Comparison of ENCODE assay signal across 18 mouse cellular contexts in genomic region chr13:16281777-16282176, GRCm38 (mm10).
A peak's percentile ranks its signal among the peaks of the same experiment; 100 is the strongest.
DNase-seq lines count a peak whose midpoint lies in the region; ATAC-seq and TF ChIP-seq lines count a peak whose summit lies in the region.
"Had no signal": no experiment of that assay in that cellular context is flagged by ENCODE, and none has a peak within 500 bp of the region (broad histone marks: within the 10 kb centered on the region; RNA-seq: fewer than 3 reads in every experiment).

No protein-coding gene starts in this region.

- H3K36me3 ChIP-seq in heart, embryonic 14.5 days (ENCODE audit: control insufficient read depth, insufficient read depth, low read length) = no peaks in the 10 kb centered on the region
- H3K36me3 ChIP-seq in liver, embryonic 14.5 days (replicated peaks; ENCODE audit: control insufficient read depth, insufficient read depth, low read depth) = no peaks in the 10 kb centered on the region
- H3K36me3 ChIP-seq: embryonic facial prominence, embryonic 15.5 days; forebrain, embryonic 12.5 days; hindbrain, embryonic 12.5 days; limb, embryonic 13.5 days; midbrain, embryonic 15.5 days had no signal

- H3K9ac ChIP-seq in heart, embryonic 14.5 days (ENCODE audit: low read length) = no peak overlapping the region
- no peak overlapping the region for H3K9ac ChIP-seq in liver, embryonic 14.5 days (replicated peaks)
- H3K9ac ChIP-seq: embryonic facial prominence, embryonic 15.5 days; forebrain, embryonic 12.5 days; hindbrain, embryonic 12.5 days; limb, embryonic 13.5 days; midbrain, embryonic 15.5 days had no signal

- DNase-seq in heart, postnatal 4 days = no peak
- peak; percentile 21 for DNase-seq in ovary, adult 18-20 months (ENCODE audit: low spot score)
- no peak for DNase-seq in ovary, postnatal 14 days (ENCODE audit: low spot score)
- peak in 1 of 3 experiments; percentile 17 for DNase-seq in liver, embryonic 14.5 days (ENCODE audit: low read depth in 3 of 3, low spot score in 3 of 3)
- DNase-seq in cerebellum, adult 9-11 months = no peak
- DNase-seq in right cerebral cortex, adult 18-20 months = no peak
- DNase-seq: cerebellum, adult 18-20 months; gastrocnemius, postnatal 36 days; kidney, adult 11 months; kidney, postnatal 10 days; right cerebral cortex, postnatal 25 days; thymus, adult 2 months had no signal

- no peaks in the 10 kb centered on the region for H3K9me3 ChIP-seq in heart, embryonic 14.5 days (ENCODE audit: control insufficient read depth, low read length)
- no peaks in the 10 kb centered on the region for H3K9me3 ChIP-seq in liver, embryonic 14.5 days (ENCODE audit: control insufficient read depth, low read length)
- H3K9me3 ChIP-seq: embryonic facial prominence, embryonic 15.5 days; forebrain, embryonic 12.5 days; hindbrain, embryonic 12.5 days; limb, embryonic 13.5 days; midbrain, embryonic 15.5 days had no signal

- no peak overlapping the region for H3K4me3 ChIP-seq in heart, embryonic 14.5 days (ENCODE audit: control insufficient read depth in 1 of 2, insufficient read depth in 1 of 2, low read depth in 1 of 2, low read length in 2 of 2)
- no peak overlapping the region for H3K4me3 ChIP-seq in liver, embryonic 14.5 days (ENCODE audit: insufficient read depth in 1 of 2, low read depth in 2 of 2, low read length in 2 of 2)
- H3K4me3 ChIP-seq: embryonic facial prominence, embryonic 15.5 days; forebrain, embryonic 12.5 days; hindbrain, embryonic 12.5 days; limb, embryonic 13.5 days; midbrain, embryonic 15.5 days had no signal

- no peak for ATAC-seq in heart, embryonic 14.5 days (ENCODE audit: insufficient number of reproducible peaks, insufficient read depth, low FRiP score, low read depth)
- ATAC-seq in liver, embryonic 14.5 days (ENCODE audit: insufficient read depth) = peak; percentile 75; the same call in 1 of the 2 replicates
- ATAC-seq: midbrain, embryonic 15.5 days had no signal

- no peak for TF ChIP-seq CTCF in liver, embryonic 14.5 days (IDR thresholded peaks at IDR 0.05; ENCODE audit: low read depth)

- H3K27me3 ChIP-seq in heart, embryonic 14.5 days (ENCODE audit: control insufficient read depth, insufficient read depth, low read length) = no peaks in the 10 kb centered on the region
- no peaks in the 10 kb centered on the region for H3K27me3 ChIP-seq in liver, embryonic 14.5 days (ENCODE audit: control insufficient read depth, insufficient read depth, low read length)
- H3K27me3 ChIP-seq: embryonic facial prominence, embryonic 15.5 days; forebrain, embryonic 12.5 days; hindbrain, embryonic 12.5 days; limb, embryonic 13.5 days; midbrain, embryonic 15.5 days had no signal

- peaks cover 2 to 22% of the 10 kb centered on the region in 2 experiments; a peak in 3 of 4 replicates for H3K4me1 ChIP-seq in heart, embryonic 14.5 days (ENCODE audit: control insufficient read depth in 2 of 2, insufficient read depth in 2 of 2, low read length in 2 of 2)
- H3K4me1 ChIP-seq in liver, embryonic 14.5 days (replicated peaks; ENCODE audit: control insufficient read depth in 2 of 2, insufficient read depth in 2 of 2, low read length in 1 of 2) = peaks cover 0 to 10% of the 10 kb centered on the region in 2 experiments; a peak in 2 of 4 replicates
- H3K4me1 ChIP-seq: embryonic facial prominence, embryonic 15.5 days; forebrain, embryonic 12.5 days; hindbrain, embryonic 12.5 days; limb, embryonic 13.5 days; midbrain, embryonic 15.5 days had no signal

- TF ChIP-seq EP300 in liver, embryonic 14.5 days (IDR thresholded peaks at IDR 0.05; ENCODE audit: low read depth) = no peak

- no peak overlapping the region for H3K4me2 ChIP-seq in heart, embryonic 14.5 days (ENCODE audit: low read length)
- no peak overlapping the region for H3K4me2 ChIP-seq in liver, embryonic 14.5 days (ENCODE audit: low read depth)
- H3K4me2 ChIP-seq: embryonic facial prominence, embryonic 15.5 days; forebrain, embryonic 12.5 days; hindbrain, embryonic 12.5 days; limb, embryonic 13.5 days; midbrain, embryonic 15.5 days had no signal

- peak overlapping the region; percentile 63 to 73; a peak in 3 of 4 replicates for H3K27ac ChIP-seq in heart, embryonic 14.5 days (replicated peaks in 1 of 2; ENCODE audit: control insufficient read depth in 1 of 2, insufficient read depth in 1 of 2, low read depth in 2 of 2, low read length in 2 of 2)
- H3K27ac ChIP-seq in liver, embryonic 14.5 days = no peak overlapping the region
- H3K27ac ChIP-seq: embryonic facial prominence, embryonic 15.5 days; forebrain, embryonic 12.5 days; hindbrain, embryonic 12.5 days; limb, embryonic 13.5 days; midbrain, embryonic 15.5 days had no signal
